ENCODE assay signal across 10 mouse cellular contexts in genomic region chr3:128518806-128519205, GRCm38 (mm10).
DNase-seq lines count a peak whose midpoint lies in the region; ATAC-seq and TF ChIP-seq lines count a peak whose summit lies in the region.
"Had no signal": no experiment of that assay in that cellular context is flagged by ENCODE, and none has a peak within 500 bp of the region (broad histone marks: within the 10 kb centered on the region; RNA-seq: fewer than 3 reads in every experiment).

No protein-coding gene starts in this region.

- H3K27ac ChIP-seq in lung, postnatal 0 days (ENCODE audit: low read length): no peak overlapping the region
- peak overlapping the region; percentile 41; the same call in 1 of the 2 replicates for H3K27ac ChIP-seq in forebrain, embryonic 16.5 days (ENCODE audit: low read length)
- H3K27ac ChIP-seq in olfactory bulb, adult 2 months (ENCODE audit: insufficient read depth, low read depth, low read length): peak overlapping the region; percentile 21; the same call in 1 of the 2 replicates
- H3K27ac ChIP-seq: hindbrain, embryonic 12.5 days; limb, embryonic 13.5 days; midbrain, embryonic 10.5 days had no signal

- no peak for TF ChIP-seq CTCF in lung, postnatal 0 days (IDR thresholded peaks at IDR 0.05)
- no peak for TF ChIP-seq CTCF in olfactory bulb, adult 2 months (IDR thresholded peaks at IDR 0.05; ENCODE audit: insufficient read depth, low read depth, low read length)

- H3K4me3 ChIP-seq in lung, postnatal 0 days (ENCODE audit: low read depth, low read length): no peak overlapping the region
- no peak overlapping the region for H3K4me3 ChIP-seq in forebrain, embryonic 16.5 days (replicated peaks; ENCODE audit: low read length)
- H3K4me3 ChIP-seq in olfactory bulb, adult 2 months (ENCODE audit: insufficient read depth, low read depth, low read length): no peak overlapping the region
- H3K4me3 ChIP-seq: hindbrain, embryonic 12.5 days; limb, embryonic 13.5 days; midbrain, embryonic 10.5 days had no signal

- WGBS in lung, postnatal 0 days: 39% methylated on average over 4 of the region's 4 CpGs
- 27% methylated on average over 4 of the region's 4 CpGs for WGBS in forebrain, embryonic 16.5 days
- 27% methylated on average over 4 of the region's 4 CpGs for WGBS in olfactory bulb, adult 2 months

- TF ChIP-seq POLR2A in olfactory bulb, adult 2 months (IDR thresholded peaks at IDR 0.05; ENCODE audit: insufficient read depth, low read depth, low read length): no peak

- no peaks in the 10 kb centered on the region for H3K9me3 ChIP-seq in lung, postnatal 0 days (ENCODE audit: low read length)
- H3K9me3 ChIP-seq in forebrain, embryonic 16.5 days (ENCODE audit: control insufficient read depth, low read length): 0 out of 2 replicates have a peak, but pooled peaks cover 2% of the 10 kb centered on the region
- H3K9me3 ChIP-seq: hindbrain, embryonic 12.5 days; midbrain, embryonic 10.5 days had no signal

- no peaks in the 10 kb centered on the region for H3K27me3 ChIP-seq in lung, postnatal 0 days (replicated peaks; ENCODE audit: insufficient read depth, low read length)
- no peaks in the 10 kb centered on the region for H3K27me3 ChIP-seq in forebrain, embryonic 16.5 days (replicated peaks; ENCODE audit: control insufficient read depth, insufficient read depth, low read length)
- H3K27me3 ChIP-seq: hindbrain, embryonic 12.5 days had no signal

- ATAC-seq in lung, postnatal 0 days: no peak
- ATAC-seq in forebrain, embryonic 16.5 days: peak; percentile 16

- H3K4me2 ChIP-seq in lung, postnatal 0 days (replicated peaks; ENCODE audit: low read depth, low read length): no peak overlapping the region
- H3K4me2 ChIP-seq in forebrain, embryonic 16.5 days (ENCODE audit: low read length): no peak overlapping the region
- H3K4me2 ChIP-seq: hindbrain, embryonic 12.5 days; limb, embryonic 13.5 days had no signal

- H3K4me1 ChIP-seq in lung, postnatal 0 days (ENCODE audit: insufficient read depth, low read depth, low read length): no peaks in the 10 kb centered on the region
- H3K4me1 ChIP-seq in forebrain, embryonic 16.5 days (replicated peaks; ENCODE audit: control insufficient read depth, insufficient read depth, low read length): peaks cover 18% of the 10 kb centered on the region
- peaks cover 5% of the 10 kb centered on the region for H3K4me1 ChIP-seq in olfactory bulb, adult 2 months (ENCODE audit: control insufficient read depth, insufficient read depth, low read length)
- H3K4me1 ChIP-seq: midbrain, embryonic 10.5 days had no signal

- no peaks in the 10 kb centered on the region for H3K36me3 ChIP-seq in lung, postnatal 0 days (ENCODE audit: insufficient read depth, low read length)
- no peaks in the 10 kb centered on the region for H3K36me3 ChIP-seq in forebrain, embryonic 16.5 days (ENCODE audit: control insufficient read depth, insufficient read depth)
- H3K36me3 ChIP-seq: hindbrain, embryonic 12.5 days; limb, embryonic 13.5 days; midbrain, embryonic 10.5 days had no signal

- no peak overlapping the region for H3K9ac ChIP-seq in lung, postnatal 0 days (replicated peaks; ENCODE audit: low read depth)
- no peak overlapping the region for H3K9ac ChIP-seq in forebrain, embryonic 16.5 days (replicated peaks; ENCODE audit: low read depth, low read length)
- H3K9ac ChIP-seq: hindbrain, embryonic 12.5 days; limb, embryonic 13.5 days had no signal

- DNase-seq in lung, postnatal 0 days (ENCODE audit: low spot score): peak; percentile 14
- DNase-seq in lung, postnatal 4 days: no peak
- DNase-seq in layer of hippocampus, adult 11-12 months (ENCODE audit: low spot score): peak; percentile 56
- no peak for DNase-seq in cerebellum, adult 8-10 months
- no peak for DNase-seq in kidney, postnatal 36 days

- TF ChIP-seq EP300 in lung, postnatal 0 days (IDR thresholded peaks at IDR 0.05): no peak

Comparison
In these comparisons a context has a peak if more than half of its experiments do, and no peak if none do; other contexts are left out.
1. DNase-seq: peak in lung, postnatal 0 days (single experiment) and layer of hippocampus, adult 11-12 months (single experiment); none in lung, postnatal 4 days (0 of 2), cerebellum, adult 8-10 months (single experiment) and kidney, postnatal 36 days (0 of 2).